Mouse (Mus musculus) heart, postnatal 4 days (tissue): ENCODE measurements around the gene Nthl1. TPM values are rescaled to one million over a fixed set of nuclear protein-coding genes. Genes with fewer than 3 reads are reported as not detected.

ENCODE experiments used
- DNase-seq: peaks from one replicate; pipeline ENCODE4 v3.0.0; 2021
- total RNA-seq, 2 experiments: library from RNA; stranded (reverse); gene quantifications; 2 replicates each; pipeline ENCODE4 v1.2.3; 2021

Nthl1 gene
- 1 to 10 TPM; 4.0 TPM for total RNA-seq

GRCm38 (mm10) chr17:24632167-24632812, at the start of gene Nthl1, which contains the start of gene Tsc2:
TSS of gene Nthl1 (plus strand) at chr17:24632680.
TSS of gene Tsc2 (minus strand) at chr17:24632630.
- DNase-seq, result peak; percentile 85

- no peak for DNase-seq
Observed at GRCm38 (mm10) chr17:24583599-24584460, 48.6 kb upstream of the Nthl1 start.

GRCm38 (mm10) chr17:24584520-24584919, 48.0 kb upstream of the Nthl1 start:
- no peak for DNase-seq

- no peak for DNase-seq
Observed at GRCm38 (mm10) chr17:24586532-24586931, 45.9 kb upstream of the Nthl1 start.

GRCm38 (mm10) chr17:24590943-24591342, 41.5 kb upstream of the Nthl1 start:
- DNase-seq, result peak; percentile 57

GRCm38 (mm10) chr17:24591695-24592094, 40.8 kb upstream of the Nthl1 start:
- no peak for DNase-seq

GRCm38 (mm10) chr17:24593248-24593647, 39.2 kb upstream of the Nthl1 start:
- no peak for DNase-seq

GRCm38 (mm10) chr17:24593992-24594890, 38.2 kb upstream of the Nthl1 start:
- DNase-seq, result no peak

GRCm38 (mm10) chr17:24595126-24596072, 37.1 kb upstream of the Nthl1 start:
- DNase-seq, result no peak

- DNase-seq, result no peak
Observed at GRCm38 (mm10) chr17:24596073-24596466, 36.4 kb upstream of the Nthl1 start.

GRCm38 (mm10) chr17:24596471-24597183, 35.9 kb upstream of the Nthl1 start:
- DNase-seq, result no peak

- DNase-seq, result no peak
Observed at GRCm38 (mm10) chr17:24597989-24598388, 34.5 kb upstream of the Nthl1 start.

- DNase-seq, result no peak
Observed at GRCm38 (mm10) chr17:24600502-24600901, 32.0 kb upstream of the Nthl1 start.

GRCm38 (mm10) chr17:24603961-24604360, 28.5 kb upstream of the Nthl1 start:
- no peak for DNase-seq

GRCm38 (mm10) chr17:24604557-24604956, 27.9 kb upstream of the Nthl1 start:
- no peak for DNase-seq

GRCm38 (mm10) chr17:24608370-24608769, 24.1 kb upstream of the Nthl1 start:
- no peak for DNase-seq

- DNase-seq, result no peak
Observed at GRCm38 (mm10) chr17:24608874-24609273, 23.6 kb upstream of the Nthl1 start.

GRCm38 (mm10) chr17:24610711-24611110, 21.8 kb upstream of the Nthl1 start:
- DNase-seq, result no peak

- no peak for DNase-seq
Observed at GRCm38 (mm10) chr17:24617561-24618194, 14.8 kb upstream of the Nthl1 start.

GRCm38 (mm10) chr17:24625472-24625871, 7.0 kb upstream of the Nthl1 start:
- no peak for DNase-seq
